Mouse (Mus musculus) G1E-ER4 (cell line): Measurements from ENCODE around the gene Izumo1r. TPM values are rescaled to one million over a fixed set of nuclear protein-coding genes. Genes with fewer than 3 reads are reported as not detected.

Source experiments
- GATA1 ChIP-seq: IDR thresholded peaks from one replicate; pipeline ENCODE4 v1.8.0; 2012; ENCODE audit warnings: low read length, inconsistent platforms
- polyA plus RNA-seq: library from polyadenylated mRNA; stranded (reverse); fragments of >175 nt; gene quantifications from 2 replicates; pipeline ENCODE4 v1.2.3, GENCODE M21; 2012

The Izumo1r gene
- polyA plus RNA-seq, 1 experiment: not detected

DNA sequence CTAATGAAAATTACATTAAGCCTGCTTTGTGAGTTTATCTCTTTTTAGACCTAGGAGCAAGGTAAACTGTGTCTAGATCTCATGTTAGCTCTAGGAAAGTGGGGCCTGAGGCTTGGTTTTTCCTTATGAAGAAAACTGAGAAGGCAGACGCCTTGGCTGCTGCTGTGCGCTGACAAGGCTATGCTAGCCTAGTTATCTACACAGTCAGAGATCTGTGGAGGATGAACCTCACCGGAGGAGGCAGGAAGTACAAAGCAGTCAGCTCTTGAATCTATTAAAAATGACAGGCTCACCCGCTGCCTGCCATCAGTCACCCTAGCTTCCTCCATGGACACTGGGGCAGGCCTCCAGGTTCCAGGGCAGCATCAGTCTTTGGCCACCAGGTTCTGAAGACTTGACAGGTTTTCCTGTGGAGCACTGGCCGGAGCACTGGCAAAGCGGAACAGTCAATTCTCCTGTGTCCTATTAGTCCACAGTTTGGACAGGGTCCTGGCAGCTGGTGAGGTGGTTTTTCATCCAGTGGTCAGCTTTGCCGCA lies 45.5 kb downstream of the Izumo1r start:
- TF ChIP-seq GATA1: no peak

DNA sequence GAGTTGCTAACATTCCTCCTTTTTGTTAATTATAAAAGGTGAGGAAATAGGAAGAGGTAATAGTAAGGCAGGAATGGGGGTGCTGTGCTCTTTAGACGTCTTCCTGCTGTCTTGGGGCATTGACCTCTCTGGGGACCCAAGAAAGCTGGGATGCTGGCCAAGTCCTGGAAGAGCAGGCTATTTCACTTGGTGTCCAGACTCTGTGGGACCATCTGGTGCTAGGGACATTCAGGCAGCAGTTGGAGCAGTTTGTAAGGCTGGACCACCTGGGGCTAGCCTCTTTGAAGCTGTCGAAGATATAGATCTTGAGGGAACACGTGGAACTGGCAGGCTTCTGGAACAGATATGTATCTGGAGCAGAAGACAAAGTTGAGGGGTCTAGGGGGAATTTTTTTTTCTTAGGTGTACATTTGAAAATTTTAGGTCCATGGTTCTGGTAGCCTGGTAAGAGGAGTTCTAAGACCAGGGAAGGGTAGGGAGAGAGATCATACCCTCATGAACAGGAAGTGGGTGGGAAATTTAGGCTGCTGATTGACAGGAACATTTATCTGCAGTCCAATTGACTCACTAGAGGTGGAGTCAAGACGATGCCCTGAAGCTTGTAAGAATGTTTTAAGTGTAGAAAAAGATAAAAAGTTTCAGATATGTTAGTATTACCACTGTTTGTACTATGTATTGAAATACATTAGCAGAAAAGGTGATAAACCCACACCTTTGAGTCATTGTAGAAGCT lies 46.7 kb downstream of the Izumo1r start:
- no peak for TF ChIP-seq GATA1

- no peak for TF ChIP-seq GATA1
These were observed 49.2 kb downstream of the Izumo1r start for GRCm38 (mm10) chr9:14854585-14854984.

GRCm38 (mm10) chr9:14848267-14848935 lies 55.3 kb downstream of the Izumo1r start:
- TF ChIP-seq GATA1: no peak

DNA sequence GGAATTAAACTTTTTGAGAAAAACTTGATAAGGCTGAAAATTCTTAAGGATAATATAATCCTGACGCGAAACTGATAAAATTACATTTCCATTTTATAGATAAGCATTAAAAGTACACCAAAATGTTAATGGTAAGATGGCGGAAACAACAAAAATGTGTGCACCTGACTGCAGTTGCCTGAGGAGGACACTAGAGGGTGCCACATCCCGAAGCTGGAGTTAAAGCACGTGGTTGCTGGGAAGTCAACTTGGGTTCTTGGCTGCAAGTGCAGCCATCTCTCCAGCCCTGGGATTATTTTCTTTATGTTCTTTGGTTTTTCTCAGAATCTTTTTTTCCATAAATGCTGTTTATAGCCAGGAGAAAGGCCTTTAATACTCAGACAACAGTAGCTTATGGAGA lies 57.3 kb downstream of the Izumo1r start:
- TF ChIP-seq GATA1: no peak

DNA sequence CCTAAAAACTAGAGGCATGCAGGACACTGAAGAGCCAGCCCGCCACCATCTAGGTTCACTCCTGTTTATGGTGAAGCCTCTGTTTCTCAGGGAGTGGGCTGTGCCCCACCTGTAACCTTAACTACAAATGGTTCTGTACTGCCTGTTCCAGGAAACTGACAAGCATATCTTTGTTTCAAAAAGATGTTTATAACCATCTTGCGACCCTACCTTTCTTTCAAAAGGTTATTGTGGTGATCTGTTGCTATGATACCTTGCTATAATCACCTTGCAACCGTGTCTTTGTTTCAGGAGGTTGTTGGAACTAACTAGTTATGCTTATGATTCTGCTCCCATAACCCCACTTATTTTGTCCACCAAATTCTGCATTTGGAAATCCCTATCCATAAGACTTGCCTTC lies 59.8 kb downstream of the Izumo1r start:
- no peak for TF ChIP-seq GATA1

- TF ChIP-seq GATA1: no peak
These were observed 60.4 kb downstream of the Izumo1r start for GRCm38 (mm10) chr9:14843311-14843857.

DNA sequence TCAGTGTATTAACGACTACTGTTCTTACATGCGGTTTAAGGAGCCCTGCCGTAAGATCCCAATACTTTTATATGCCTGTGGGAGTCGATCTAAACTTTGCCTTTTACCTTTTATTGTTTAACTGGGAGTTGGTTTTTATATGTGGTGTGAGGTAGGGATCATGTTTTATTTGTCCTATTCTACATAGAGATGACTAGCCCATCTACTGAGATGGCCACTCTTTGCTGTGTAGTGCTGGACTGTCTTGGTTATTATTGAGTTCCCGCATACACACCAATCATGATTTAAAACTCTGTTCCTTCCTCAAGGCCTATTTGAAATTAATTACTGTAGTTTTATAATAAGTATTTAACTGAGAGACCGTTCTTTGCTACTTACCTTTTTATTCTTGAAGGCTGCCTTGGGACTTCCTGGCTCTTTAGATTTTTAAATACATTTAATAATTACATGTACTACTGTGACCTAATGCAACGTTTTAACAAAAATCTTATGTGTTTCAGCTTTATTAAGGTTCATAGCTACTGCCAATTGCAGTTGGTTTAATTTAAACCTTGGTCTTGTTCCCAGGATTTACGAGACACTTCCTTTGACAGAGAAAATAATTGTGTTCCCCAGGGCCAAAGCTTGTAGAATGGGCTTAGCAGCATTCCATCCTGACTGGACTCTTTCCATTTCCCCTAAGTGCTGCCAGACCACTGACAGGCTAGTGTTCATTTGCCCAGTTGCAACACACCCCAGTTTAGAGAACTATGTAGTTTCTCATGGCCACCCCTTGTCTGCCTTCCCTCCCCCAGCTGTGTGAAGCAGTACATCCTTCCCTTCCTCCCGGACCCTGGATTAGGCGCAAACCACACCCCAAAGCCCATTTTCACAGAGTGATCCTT lies 61.6 kb downstream of the Izumo1r start:
- no peak for TF ChIP-seq GATA1

GRCm38 (mm10) chr9:14839970-14840369 lies 63.8 kb downstream of the Izumo1r start:
- TF ChIP-seq GATA1: no peak

DNA sequence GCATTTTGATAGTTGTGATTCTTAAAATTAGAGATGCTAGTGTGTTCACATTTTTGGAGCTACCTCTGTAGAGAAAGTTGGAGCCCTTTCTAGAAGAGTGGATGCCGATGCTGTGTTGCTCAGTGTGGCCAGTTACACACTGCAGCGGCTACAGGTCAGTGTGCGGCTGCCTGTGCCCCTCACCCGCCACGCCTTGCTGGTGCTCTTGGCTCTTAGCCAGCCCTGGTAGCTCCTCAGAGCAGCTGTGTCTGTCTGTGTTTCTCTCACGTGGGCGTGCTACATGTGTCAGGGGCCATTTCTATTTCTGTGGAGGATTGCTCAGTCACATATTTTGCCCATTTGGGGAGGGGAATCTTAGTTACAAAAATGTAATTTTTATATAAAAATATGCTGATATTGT lies 64.2 kb downstream of the Izumo1r start:
- TF ChIP-seq GATA1: no peak

Other genes with a start within 250 kb of the Izumo1r start
- 1.6 and 1.9 TPM in 2 replicates for gene Piwil4, start 163.2 kb downstream of the Izumo1r start, polyA plus RNA-seq
- not detected in 2 replicates for gene Fut4, start 151.6 kb downstream of the Izumo1r start, polyA plus RNA-seq
- gene 1700012B09Rik, start 132.9 kb downstream of the Izumo1r start, polyA plus RNA-seq: not detected in 2 replicates
- gene Mre11a, start 119.3 kb downstream of the Izumo1r start, polyA plus RNA-seq: 10.2 and 12.2 TPM in 2 replicates
- gene Ankrd49, start 119.1 kb downstream of the Izumo1r start, polyA plus RNA-seq: 37.5 and 59.0 TPM in 2 replicates
- not detected in 2 replicates for gene Gpr83, start 43.7 kb downstream of the Izumo1r start, polyA plus RNA-seq
- gene Panx1, start 141.5 kb upstream of the Izumo1r start, polyA plus RNA-seq: not detected in 2 replicates
- not detected in 2 replicates for gene Hephl1, start 208.2 kb upstream of the Izumo1r start, polyA plus RNA-seq